Mouse (Mus musculus): ENCODE measurements around the gene Il10rb. TPM values are rescaled to one million over a fixed set of nuclear protein-coding genes. Genes with fewer than 3 reads are reported as not detected.

Gene Il10rb
- polyA plus RNA-seq, 1 experiment from 2014 or later = 11.7 TPM

- H3K4me2 ChIP-seq = no peak overlapping the region
- peaks cover 5% of the 10 kb centered on the region; the same call in 1 of the 2 replicates for H3K36me3 ChIP-seq (replicated peaks)
- 93% methylated on average over 8 of the region's 8 CpGs for WGBS
- H3K27me3 ChIP-seq (replicated peaks) = no peaks in the 10 kb centered on the region
- no peak for ATAC-seq (replicated peaks)
- no peak overlapping the region for H3K4me3 ChIP-seq
- peaks cover 13% of the 10 kb centered on the region for H3K4me1 ChIP-seq
- no peaks in the 10 kb centered on the region for H3K9me3 ChIP-seq
- H3K27ac ChIP-seq = no peak overlapping the region
- no peak overlapping the region for H3K9ac ChIP-seq
These were observed 1.8 kb upstream of the Il10rb start for GRCm38 (mm10) chr16:91404187-91404586.

DNA sequence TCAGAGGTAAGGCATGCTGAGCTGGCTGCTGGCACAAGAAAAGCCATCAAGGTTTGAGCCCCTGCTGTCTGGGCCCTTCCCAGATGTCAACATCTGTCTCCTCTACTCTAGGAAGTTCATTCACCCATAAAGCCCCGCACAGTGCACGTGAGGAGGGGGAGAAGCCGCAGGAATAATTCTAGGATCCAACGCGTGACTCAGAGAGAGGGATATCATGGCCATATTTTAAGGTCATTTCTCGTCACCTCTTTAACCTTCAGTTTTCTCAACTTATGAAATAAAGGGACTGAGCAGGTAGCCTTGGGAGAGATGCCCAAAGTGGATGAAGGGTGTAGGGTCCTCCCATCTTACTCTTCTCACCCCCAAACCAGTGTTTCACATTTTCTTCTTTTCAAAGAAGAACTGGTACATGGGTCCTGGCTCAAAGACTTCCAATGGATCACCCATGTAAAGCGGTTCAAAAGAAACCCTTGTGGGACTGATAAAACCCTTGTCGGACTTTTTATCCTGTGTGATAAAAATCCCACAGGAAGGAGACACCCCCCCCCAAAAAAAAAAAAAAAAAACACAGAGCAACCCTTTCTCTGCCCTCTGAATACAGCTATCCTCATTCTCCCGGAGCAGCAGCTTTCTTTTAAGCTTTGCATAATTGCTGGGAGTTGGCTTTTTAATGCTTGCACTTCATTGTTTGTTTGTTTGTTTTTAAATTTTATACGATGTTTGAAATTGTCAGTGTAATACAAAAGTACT is 961 bp upstream of the Il10rb start:
- Histone ChIP-seq H3K9ac (no peak overlapping the region), H3K4me1 (peaks cover 13% of the 10 kb centered on the region), H3K27ac (no peak overlapping the region), H3K9me3 (no peaks in the 10 kb centered on the region), H3K36me3 (replicated peaks) (peaks cover 5% of the 10 kb centered on the region; the same call in 1 of the 2 replicates), H3K4me2 (no peak overlapping the region), H3K4me3 (no peak overlapping the region), H3K27me3 (replicated peaks) (no peaks in the 10 kb centered on the region)
- no peak for ATAC-seq (replicated peaks)
- 70% methylated on average over 10 of the region's 10 CpGs for WGBS

DNA sequence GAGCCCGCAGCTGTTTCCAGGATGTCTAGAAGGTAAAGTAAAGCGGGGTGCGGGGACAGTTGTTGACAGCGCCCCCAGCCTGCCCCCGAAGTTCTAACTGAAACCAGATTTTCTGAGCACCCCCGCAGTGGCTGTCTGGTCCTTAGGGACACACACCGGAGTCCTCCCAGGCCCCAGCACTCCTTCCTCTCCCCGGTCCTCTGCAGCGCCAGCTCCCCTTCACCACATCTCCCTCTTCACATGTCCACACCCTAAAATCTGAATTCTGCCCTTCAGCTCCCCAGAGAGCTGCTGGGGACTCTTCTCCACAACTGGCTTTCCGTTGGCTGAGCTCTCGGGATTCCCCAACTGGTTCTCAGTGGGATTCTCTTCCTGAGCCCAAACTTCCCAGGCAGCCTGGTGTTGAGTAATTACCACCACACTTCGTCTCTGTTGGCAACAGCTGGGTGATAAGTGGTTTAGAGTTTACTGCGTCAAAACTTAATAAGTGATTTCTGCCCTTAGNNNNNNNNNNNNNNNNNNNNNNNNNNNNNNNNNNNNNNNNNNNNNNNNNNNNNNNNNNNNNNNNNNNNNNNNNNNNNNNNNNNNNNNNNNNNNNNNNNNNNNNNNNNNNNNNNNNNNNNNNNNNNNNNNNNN is 739 bp downstream of the Il10rb start:
- H3K4me3 ChIP-seq = peak overlapping the region; percentile 49
- no peaks in the 10 kb centered on the region for H3K9me3 ChIP-seq
- peaks cover 13% of the 10 kb centered on the region for H3K4me1 ChIP-seq
- peak overlapping the region; percentile 93 for H3K4me2 ChIP-seq
- H3K9ac ChIP-seq = peak overlapping the region; percentile 62
- H3K27ac ChIP-seq = peak overlapping the region; percentile 39; the same call in 1 of the 2 replicates
- no peaks in the 10 kb centered on the region for H3K27me3 ChIP-seq (replicated peaks)
- H3K36me3 ChIP-seq (replicated peaks) = peaks cover 5% of the 10 kb centered on the region; the same call in 1 of the 2 replicates
- WGBS = 2% methylated on average over 13 of the region's 13 CpGs
- no peak; the same call in 1 of the 2 replicates for ATAC-seq (replicated peaks)

DNA sequence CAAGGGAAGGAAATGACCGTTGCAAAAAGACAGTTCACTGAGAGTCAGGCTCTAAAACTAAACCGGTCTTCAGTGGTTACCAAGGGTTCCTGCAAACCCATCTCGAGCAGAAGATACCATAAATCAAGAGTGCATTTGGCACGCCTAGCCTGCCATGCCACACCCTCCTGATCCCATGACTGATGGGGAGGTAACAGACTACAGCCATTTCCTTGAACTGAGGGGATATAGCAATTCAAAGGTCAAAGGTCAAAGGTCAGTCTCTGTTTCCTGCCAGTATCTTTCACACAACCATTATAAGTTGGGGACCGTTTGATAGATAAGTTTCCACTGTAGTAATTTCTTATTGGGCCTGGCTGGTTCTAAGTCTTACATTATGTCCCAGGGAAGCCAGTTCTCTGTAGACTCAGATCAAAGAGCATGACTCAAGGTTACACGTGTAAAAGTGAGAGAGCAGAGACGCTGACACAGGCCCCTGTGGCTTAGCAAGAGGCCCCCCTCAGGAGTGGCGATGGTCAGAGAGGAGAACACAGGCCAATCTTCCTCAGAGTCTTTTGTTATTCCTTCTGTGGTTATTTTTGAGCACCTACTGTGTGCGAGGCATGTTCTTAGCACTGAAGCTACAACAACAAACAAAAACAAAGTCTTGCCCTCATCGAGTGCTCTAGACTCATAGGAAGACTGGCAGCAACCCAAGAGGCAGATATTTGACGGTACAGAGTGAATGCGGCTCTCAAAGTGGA is 7.3 kb downstream of the Il10rb start:
- H3K9ac ChIP-seq = no peak overlapping the region
- WGBS = 78% methylated on average over 12 of the region's 12 CpGs

GRCm38 (mm10) chr16:91415391-91416189 is 9.6 kb downstream of the Il10rb start:
- Histone ChIP-seq H3K4me3 (no peak overlapping the region), H3K36me3 (replicated peaks) (no peaks in the 10 kb centered on the region), H3K9me3 (no peaks in the 10 kb centered on the region), H3K4me2 (no peak overlapping the region), H3K27me3 (replicated peaks) (no peaks in the 10 kb centered on the region), H3K4me1 (no peaks in the 10 kb centered on the region), H3K9ac (no peak overlapping the region), H3K27ac (no peak overlapping the region)
- ATAC-seq (replicated peaks) = no peak
- WGBS = 87% methylated on average over 9 of the region's 9 CpGs

More for the DNA sequence above, 7.3 kb downstream of the Il10rb start:
- no peak for ATAC-seq (replicated peaks)
- Histone ChIP-seq H3K4me1 (no peaks in the 10 kb centered on the region), H3K4me2 (no peak overlapping the region), H3K9me3 (no peaks in the 10 kb centered on the region), H3K4me3 (no peak overlapping the region), H3K36me3 (replicated peaks) (no peaks in the 10 kb centered on the region), H3K27me3 (replicated peaks) (no peaks in the 10 kb centered on the region), H3K27ac (no peak overlapping the region)

GRCm38 (mm10) chr16:91416357-91416756 is 10.4 kb downstream of the Il10rb start:
- no peak for ATAC-seq (replicated peaks)
- Histone ChIP-seq H3K9ac (no peak overlapping the region), H3K4me2 (no peak overlapping the region), H3K27ac (no peak overlapping the region), H3K36me3 (replicated peaks) (no peaks in the 10 kb centered on the region), H3K9me3 (no peaks in the 10 kb centered on the region), H3K4me1 (no peaks in the 10 kb centered on the region), H3K4me3 (no peak overlapping the region), H3K27me3 (replicated peaks) (no peaks in the 10 kb centered on the region)
- 95% methylated on average over 6 of the region's 6 CpGs for WGBS

DNA sequence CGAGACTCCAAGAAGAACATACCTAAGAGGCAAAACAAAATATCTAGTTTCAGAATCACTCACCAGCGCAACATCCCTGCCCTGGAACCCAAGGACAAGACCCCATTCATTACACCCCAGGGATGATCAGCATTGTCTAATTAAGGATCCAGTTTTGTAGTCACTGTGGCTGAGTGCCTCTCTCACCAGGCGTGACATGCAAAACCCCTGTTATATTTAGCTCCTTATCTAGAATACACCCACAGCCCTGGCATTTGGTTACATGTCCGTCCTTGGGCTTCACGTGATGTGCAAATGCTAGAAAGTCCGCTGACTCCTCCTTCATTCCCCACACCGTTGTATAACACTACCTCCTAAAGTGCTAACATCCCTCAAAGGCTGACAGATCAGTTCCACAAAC is 11.0 kb downstream of the Il10rb start:
- H3K4me1 ChIP-seq = no peaks in the 10 kb centered on the region
- no peak overlapping the region for H3K27ac ChIP-seq
- H3K9ac ChIP-seq = no peak overlapping the region
- 85% methylated on average over 7 of the region's 7 CpGs for WGBS
- ATAC-seq (replicated peaks) = no peak
- no peaks in the 10 kb centered on the region for H3K36me3 ChIP-seq (replicated peaks)
- H3K4me3 ChIP-seq = no peak overlapping the region
- no peak overlapping the region for H3K4me2 ChIP-seq
- H3K9me3 ChIP-seq = no peaks in the 10 kb centered on the region
- no peaks in the 10 kb centered on the region for H3K27me3 ChIP-seq (replicated peaks)

DNA sequence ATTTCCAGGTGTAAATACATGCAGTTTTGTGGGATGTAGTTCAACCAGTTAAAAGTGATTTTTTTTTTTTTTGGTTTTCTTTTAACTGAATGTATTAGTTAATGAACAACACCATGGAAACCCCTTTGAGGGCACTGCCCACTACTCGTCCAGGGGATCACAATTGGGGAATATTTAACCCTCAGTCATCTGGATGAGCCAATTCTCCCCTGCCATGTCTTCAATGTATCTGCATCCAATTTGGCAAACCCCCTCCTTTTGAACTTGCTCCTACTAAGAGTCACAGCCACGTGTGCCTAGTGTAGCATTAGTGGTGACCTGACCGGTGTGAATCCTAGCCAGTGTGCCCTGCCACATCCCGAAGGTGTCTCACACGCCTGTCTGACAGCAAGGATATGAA is 12.6 kb downstream of the Il10rb start:
- no peaks in the 10 kb centered on the region for H3K9me3 ChIP-seq
- H3K27ac ChIP-seq = no peak overlapping the region
- H3K4me1 ChIP-seq = no peaks in the 10 kb centered on the region
- 74% methylated on average over 5 of the region's 5 CpGs for WGBS
- H3K27me3 ChIP-seq (replicated peaks) = no peaks in the 10 kb centered on the region
- ATAC-seq (replicated peaks) = no peak
- H3K4me2 ChIP-seq = no peak overlapping the region
- no peaks in the 10 kb centered on the region for H3K36me3 ChIP-seq (replicated peaks)
- H3K9ac ChIP-seq = no peak overlapping the region
- no peak overlapping the region for H3K4me3 ChIP-seq

DNA sequence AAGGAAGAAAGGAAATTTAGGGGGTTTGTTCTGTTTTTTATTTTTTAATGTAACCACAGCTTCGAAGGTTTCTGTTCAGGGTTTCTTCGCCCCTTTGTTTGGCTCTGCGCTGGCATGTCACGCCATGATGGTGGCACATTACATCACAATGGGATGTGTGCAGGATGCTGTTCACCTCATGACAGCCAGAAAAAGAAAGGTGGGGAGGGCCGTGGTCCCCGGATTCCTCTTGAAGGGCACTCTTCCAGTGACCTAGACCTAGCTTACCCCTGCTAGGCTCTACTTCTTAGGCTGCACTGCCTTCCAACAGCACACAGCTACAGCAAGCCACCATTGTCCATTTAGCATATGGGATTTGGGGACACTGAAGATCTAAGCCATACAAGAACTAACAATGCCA is 19.9 kb downstream of the Il10rb start:
- H3K9ac ChIP-seq = no peak overlapping the region
- H3K27ac ChIP-seq = no peak overlapping the region
- no peak overlapping the region for H3K4me3 ChIP-seq
- ATAC-seq (replicated peaks) = no peak
- H3K27me3 ChIP-seq (replicated peaks) = no peaks in the 10 kb centered on the region
- no peak overlapping the region for H3K4me2 ChIP-seq
- H3K36me3 ChIP-seq (replicated peaks) = no peaks in the 10 kb centered on the region
- no peaks in the 10 kb centered on the region for H3K9me3 ChIP-seq
- 87% methylated on average over 6 of the region's 6 CpGs for WGBS
- no peaks in the 10 kb centered on the region for H3K4me1 ChIP-seq

GRCm38 (mm10) chr16:91426586-91426985 is 20.6 kb downstream of the Il10rb start:
- Histone ChIP-seq H3K4me2 (no peak overlapping the region), H3K4me3 (no peak overlapping the region), H3K27ac (no peak overlapping the region), H3K9ac (no peak overlapping the region), H3K27me3 (replicated peaks) (no peaks in the 10 kb centered on the region), H3K9me3 (no peaks in the 10 kb centered on the region), H3K4me1 (no peaks in the 10 kb centered on the region), H3K36me3 (replicated peaks) (no peaks in the 10 kb centered on the region)
- ATAC-seq (replicated peaks) = no peak
- 88% methylated on average over 4 of the region's 4 CpGs for WGBS

GRCm38 (mm10) chr16:91427461-91427860 is 21.5 kb downstream of the Il10rb start:
- 74% methylated on average over 5 of the region's 5 CpGs for WGBS
- Histone ChIP-seq H3K36me3 (replicated peaks) (no peaks in the 10 kb centered on the region), H3K9ac (no peak overlapping the region), H3K4me1 (no peaks in the 10 kb centered on the region), H3K4me2 (no peak overlapping the region), H3K9me3 (no peaks in the 10 kb centered on the region), H3K4me3 (no peak overlapping the region), H3K27me3 (replicated peaks) (no peaks in the 10 kb centered on the region), H3K27ac (no peak overlapping the region)
- no peak for ATAC-seq (replicated peaks)
